Mouse (Mus musculus): ENCODE measurements around the gene Slit3.

DNA sequence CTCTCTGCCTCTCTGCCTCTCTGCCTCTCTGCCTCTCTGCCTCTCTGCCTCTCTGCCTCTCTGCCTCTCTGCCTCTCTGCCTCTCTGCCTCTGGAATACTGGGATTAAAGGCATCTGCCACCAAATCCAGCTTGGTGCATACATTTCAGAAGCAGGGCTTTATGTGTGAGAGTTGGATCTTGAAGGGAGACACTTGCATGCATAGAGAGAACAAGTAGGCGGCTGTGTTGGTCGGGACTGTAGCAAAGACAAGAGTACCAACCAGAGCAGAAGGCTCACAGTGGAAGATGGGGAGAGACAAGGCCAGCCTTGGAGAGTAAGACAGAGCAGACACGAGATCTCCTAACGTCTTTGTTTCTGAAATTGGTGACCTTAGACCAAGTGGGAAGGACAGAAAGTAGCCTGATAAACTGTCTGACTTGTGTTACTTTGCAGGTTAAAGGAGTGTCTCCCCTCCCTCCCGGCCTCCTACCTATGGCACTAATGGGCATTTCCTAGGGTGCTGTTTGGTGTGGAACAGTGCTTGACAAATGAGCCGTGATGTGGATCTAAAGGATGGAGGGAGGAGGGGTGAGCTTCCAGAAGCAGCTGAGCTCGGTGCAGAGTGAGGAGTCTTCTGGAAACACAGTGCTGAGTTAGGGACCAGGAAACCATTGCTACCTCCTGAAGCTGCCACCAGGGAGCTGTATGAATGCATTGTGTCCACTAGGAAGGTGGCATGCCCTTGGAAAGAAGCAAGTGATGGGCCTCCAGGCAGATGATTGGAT is 569.7 kb downstream of the Slit3 start:
- no peak for TF ChIP-seq CTCF (IDR thresholded peaks at IDR 0.05 in 2 of 3, conservative IDR thresholded peaks at IDR 0.05 in 1 of 3; ENCODE audit: control insufficient read depth in 1 of 3, insufficient read depth in 1 of 3, low read depth in 2 of 3, low read length in 3 of 3, poor library complexity in 1 of 3, severe bottlenecking in 1 of 3)
- TF ChIP-seq JUND (IDR thresholded peaks at IDR 0.05; ENCODE audit: low read depth, low read length), result no peak
- TF ChIP-seq EP300 (IDR thresholded peaks at IDR 0.05; ENCODE audit: low read depth in 1 of 2, low read length in 2 of 2), result no peak

Data from MEL (cell line).